Mouse (Mus musculus): Measurements from ENCODE around the gene Naaladl2. TPM values are rescaled to one million over a fixed set of nuclear protein-coding genes. Genes with fewer than 3 reads are reported as not detected.

Naaladl2 gene
- polyA plus RNA-seq, 1 experiment from 2014 or later: 0.50 TPM

GRCm38 (mm10) chr3:24905425-24905960, 238.6 kb downstream of the Naaladl2 start:
- H3K4me3 ChIP-seq: no peak overlapping the region
- DNase-seq (ENCODE audit: low spot score): no peak
- no peak overlapping the region for H3K27ac ChIP-seq
- H3K27me3 ChIP-seq (ENCODE audit: insufficient read depth, poor library complexity, severe bottlenecking): no peaks in the 10 kb centered on the region
- H3K9me3 ChIP-seq: no peaks in the 10 kb centered on the region
- H3K4me1 ChIP-seq (replicated peaks): no peaks in the 10 kb centered on the region
- H3K36me3 ChIP-seq: no peaks in the 10 kb centered on the region
- 88% methylated on average over 3 of the region's 3 CpGs for WGBS

- WGBS: 87% methylated on average over 3 of the region's 3 CpGs
- no peak overlapping the region for H3K27ac ChIP-seq
- H3K9me3 ChIP-seq: no peaks in the 10 kb centered on the region
- H3K36me3 ChIP-seq: no peaks in the 10 kb centered on the region
- H3K4me1 ChIP-seq (replicated peaks): no peaks in the 10 kb centered on the region
- H3K27me3 ChIP-seq (ENCODE audit: insufficient read depth, poor library complexity, severe bottlenecking): no peaks in the 10 kb centered on the region
- no peak for DNase-seq (ENCODE audit: low spot score)
- H3K4me3 ChIP-seq: no peak overlapping the region
Observed at GRCm38 (mm10) chr3:24888801-24889200, 255.3 kb downstream of the Naaladl2 start.

- no peak overlapping the region for H3K27ac ChIP-seq
- H3K36me3 ChIP-seq: no peaks in the 10 kb centered on the region
- no peaks in the 10 kb centered on the region for H3K4me1 ChIP-seq (replicated peaks)
- no peaks in the 10 kb centered on the region for H3K9me3 ChIP-seq
- H3K27me3 ChIP-seq (ENCODE audit: insufficient read depth, poor library complexity, severe bottlenecking): no peaks in the 10 kb centered on the region
- DNase-seq (ENCODE audit: low spot score): no peak
- WGBS: 89% methylated on average over 1 of the region's 1 CpGs
- no peak overlapping the region for H3K4me3 ChIP-seq
Observed at GRCm38 (mm10) chr3:24872254-24872653, 271.8 kb downstream of the Naaladl2 start.

- no peaks in the 10 kb centered on the region for H3K27me3 ChIP-seq (ENCODE audit: insufficient read depth, poor library complexity, severe bottlenecking)
- H3K4me3 ChIP-seq: no peak overlapping the region
- no peak for DNase-seq (ENCODE audit: low spot score)
- H3K27ac ChIP-seq: no peak overlapping the region
- 85% methylated on average over 2 of the region's 2 CpGs for WGBS
- H3K36me3 ChIP-seq: no peaks in the 10 kb centered on the region
- H3K4me1 ChIP-seq (replicated peaks): no peaks in the 10 kb centered on the region
- H3K9me3 ChIP-seq: no peaks in the 10 kb centered on the region
Observed at GRCm38 (mm10) chr3:24852936-24853335, 291.1 kb downstream of the Naaladl2 start.

GRCm38 (mm10) chr3:24796739-24797138, 347.3 kb downstream of the Naaladl2 start:
- 84% methylated on average over 2 of the region's 2 CpGs for WGBS
- no peak for DNase-seq (ENCODE audit: low spot score)
- H3K4me3 ChIP-seq: no peak overlapping the region

GRCm38 (mm10) chr3:24787451-24788148, 356.5 kb downstream of the Naaladl2 start:
- H3K4me1 ChIP-seq (replicated peaks): no peaks in the 10 kb centered on the region
- H3K27me3 ChIP-seq (ENCODE audit: insufficient read depth, poor library complexity, severe bottlenecking): no peaks in the 10 kb centered on the region
- WGBS: 90% methylated on average over 1 of the region's 1 CpGs
- DNase-seq (ENCODE audit: low spot score): no peak
- no peak overlapping the region for H3K4me3 ChIP-seq
- no peak overlapping the region for H3K27ac ChIP-seq
- H3K9me3 ChIP-seq: no peaks in the 10 kb centered on the region
- H3K36me3 ChIP-seq: no peaks in the 10 kb centered on the region

More at GRCm38 (mm10) chr3:24796739-24797138, 347.3 kb downstream of the Naaladl2 start:
- no peaks in the 10 kb centered on the region for H3K9me3 ChIP-seq
- no peaks in the 10 kb centered on the region for H3K36me3 ChIP-seq
- no peaks in the 10 kb centered on the region for H3K4me1 ChIP-seq (replicated peaks)
- H3K27ac ChIP-seq: no peak overlapping the region
- H3K27me3 ChIP-seq (ENCODE audit: insufficient read depth, poor library complexity, severe bottlenecking): no peaks in the 10 kb centered on the region

GRCm38 (mm10) chr3:24784108-24784507, 360.0 kb downstream of the Naaladl2 start:
- Histone ChIP-seq H3K4me3 (no peak overlapping the region), H3K36me3 (no peaks in the 10 kb centered on the region), H3K27ac (no peak overlapping the region), H3K4me1 (replicated peaks) (no peaks in the 10 kb centered on the region), H3K27me3 (ENCODE audit: insufficient read depth, poor library complexity, severe bottlenecking) (no peaks in the 10 kb centered on the region), H3K9me3 (no peaks in the 10 kb centered on the region)
- no peak for DNase-seq (ENCODE audit: low spot score)
- 86% methylated on average over 3 of the region's 3 CpGs for WGBS

GRCm38 (mm10) chr3:24783462-24783829, 360.6 kb downstream of the Naaladl2 start:
- Histone ChIP-seq H3K27me3 (ENCODE audit: insufficient read depth, poor library complexity, severe bottlenecking) (no peaks in the 10 kb centered on the region), H3K4me1 (replicated peaks) (no peaks in the 10 kb centered on the region), H3K36me3 (no peaks in the 10 kb centered on the region), H3K9me3 (no peaks in the 10 kb centered on the region), H3K27ac (no peak overlapping the region), H3K4me3 (no peak overlapping the region)
- no peak for DNase-seq (ENCODE audit: low spot score)
- WGBS: 75% methylated on average over 7 of the region's 7 CpGs

- H3K9me3 ChIP-seq: no peaks in the 10 kb centered on the region
- no peaks in the 10 kb centered on the region for H3K27me3 ChIP-seq (ENCODE audit: insufficient read depth, poor library complexity, severe bottlenecking)
- H3K4me1 ChIP-seq (replicated peaks): no peaks in the 10 kb centered on the region
- WGBS: 68% methylated on average over 10 of the region's 10 CpGs
- DNase-seq (ENCODE audit: low spot score): peak; percentile 3
- no peak overlapping the region for H3K27ac ChIP-seq
- H3K4me3 ChIP-seq: no peak overlapping the region
- no peaks in the 10 kb centered on the region for H3K36me3 ChIP-seq
Observed at GRCm38 (mm10) chr3:24782784-24783461, 361.1 kb downstream of the Naaladl2 start.

GRCm38 (mm10) chr3:24781687-24782086, 362.4 kb downstream of the Naaladl2 start:
- Histone ChIP-seq H3K4me1 (replicated peaks) (no peaks in the 10 kb centered on the region), H3K9me3 (no peaks in the 10 kb centered on the region), H3K27me3 (ENCODE audit: insufficient read depth, poor library complexity, severe bottlenecking) (no peaks in the 10 kb centered on the region), H3K27ac (no peak overlapping the region), H3K4me3 (no peak overlapping the region), H3K36me3 (no peaks in the 10 kb centered on the region)
- no peak for DNase-seq (ENCODE audit: low spot score)
- WGBS: 88% methylated on average over 2 of the region's 2 CpGs

GRCm38 (mm10) chr3:24778416-24778815, 365.6 kb downstream of the Naaladl2 start:
- no peak overlapping the region for H3K27ac ChIP-seq
- no peak for DNase-seq (ENCODE audit: low spot score)
- H3K4me1 ChIP-seq (replicated peaks): no peaks in the 10 kb centered on the region
- H3K4me3 ChIP-seq: no peak overlapping the region
- H3K9me3 ChIP-seq: no peaks in the 10 kb centered on the region
- no peaks in the 10 kb centered on the region for H3K36me3 ChIP-seq
- no peaks in the 10 kb centered on the region for H3K27me3 ChIP-seq (ENCODE audit: insufficient read depth, poor library complexity, severe bottlenecking)

GRCm38 (mm10) chr3:24749055-24749454, 395.0 kb downstream of the Naaladl2 start:
- Histone ChIP-seq H3K9me3 (no peaks in the 10 kb centered on the region), H3K36me3 (no peaks in the 10 kb centered on the region), H3K27me3 (ENCODE audit: insufficient read depth, poor library complexity, severe bottlenecking) (no peaks in the 10 kb centered on the region), H3K27ac (no peak overlapping the region), H3K4me1 (replicated peaks) (no peaks in the 10 kb centered on the region), H3K4me3 (no peak overlapping the region)
- no peak for DNase-seq (ENCODE audit: low spot score)
- WGBS: 81% methylated on average over 3 of the region's 3 CpGs

- Histone ChIP-seq H3K4me3 (no peak overlapping the region), H3K4me1 (replicated peaks) (no peaks in the 10 kb centered on the region), H3K27ac (no peak overlapping the region), H3K9me3 (no peaks in the 10 kb centered on the region), H3K36me3 (no peaks in the 10 kb centered on the region), H3K27me3 (ENCODE audit: insufficient read depth, poor library complexity, severe bottlenecking) (no peaks in the 10 kb centered on the region)
- WGBS: 90% methylated on average over 6 of the region's 6 CpGs
- DNase-seq (ENCODE audit: low spot score): no peak
Observed at GRCm38 (mm10) chr3:24747182-24747856, 396.7 kb downstream of the Naaladl2 start.
